Mouse (Mus musculus): ENCODE results near the gene Fbxo34.
"Not testable (repeated sequence)": the region's sequence is repeated elsewhere in the genome, so short reads cannot be mapped to it uniquely, and the experiment has no call there.

Gene Fbxo34

GRCm38 (mm10) chr14:47518619-47519018, 68.4 kb downstream of the Fbxo34 start:
- peak; percentile 57 for DNase-seq (ENCODE audit: low spot score)

GRCm38 (mm10) chr14:47520751-47521449, 70.7 kb downstream of the Fbxo34 start:
- DNase-seq (ENCODE audit: low spot score): no peak

GRCm38 (mm10) chr14:47521609-47522008, 71.4 kb downstream of the Fbxo34 start:
- no peak for DNase-seq (ENCODE audit: low spot score)

GRCm38 (mm10) chr14:47522301-47522700, 72.1 kb downstream of the Fbxo34 start:
- DNase-seq (ENCODE audit: low spot score): no peak

GRCm38 (mm10) chr14:47525374-47525773, 75.2 kb downstream of the Fbxo34 start:
- DNase-seq (ENCODE audit: low spot score): no peak

- DNase-seq (ENCODE audit: low spot score): no peak
Observed at GRCm38 (mm10) chr14:47525861-47526260, 75.6 kb downstream of the Fbxo34 start.

- no peak for DNase-seq (ENCODE audit: low spot score)
Observed at GRCm38 (mm10) chr14:47527833-47528232, 77.6 kb downstream of the Fbxo34 start.

- DNase-seq (ENCODE audit: low spot score): no peak
Observed at GRCm38 (mm10) chr14:47528293-47528692, 78.1 kb downstream of the Fbxo34 start.

- DNase-seq (ENCODE audit: low spot score): peak; percentile 83
Observed at GRCm38 (mm10) chr14:47529019-47529418, 78.8 kb downstream of the Fbxo34 start.

- not testable (repeated sequence) for DNase-seq (ENCODE audit: low spot score)
Observed at GRCm38 (mm10) chr14:47529592-47529991, 79.4 kb downstream of the Fbxo34 start.

GRCm38 (mm10) chr14:47532496-47532895, 82.3 kb downstream of the Fbxo34 start:
- DNase-seq (ENCODE audit: low spot score): no peak

- peak; percentile 53 for DNase-seq (ENCODE audit: low spot score)
Observed at GRCm38 (mm10) chr14:47533365-47534175, 83.3 kb downstream of the Fbxo34 start.

GRCm38 (mm10) chr14:47534176-47534525, 83.9 kb downstream of the Fbxo34 start:
- DNase-seq (ENCODE audit: low spot score): no peak

GRCm38 (mm10) chr14:47535096-47535495, 84.9 kb downstream of the Fbxo34 start:
- no peak for DNase-seq (ENCODE audit: low spot score)

GRCm38 (mm10) chr14:47541325-47541948, 91.2 kb downstream of the Fbxo34 start:
- DNase-seq (ENCODE audit: low spot score): no peak

- DNase-seq (ENCODE audit: low spot score): no peak
Observed at GRCm38 (mm10) chr14:47542283-47542682, 92.1 kb downstream of the Fbxo34 start.

GRCm38 (mm10) chr14:47544286-47544685, 94.1 kb downstream of the Fbxo34 start:
- no peak for DNase-seq (ENCODE audit: low spot score)

GRCm38 (mm10) chr14:47544877-47545276, 94.7 kb downstream of the Fbxo34 start:
- no peak for DNase-seq (ENCODE audit: low spot score)

GRCm38 (mm10) chr14:47551668-47552067, 101.4 kb downstream of the Fbxo34 start:
- DNase-seq (ENCODE audit: low spot score): no peak

GRCm38 (mm10) chr14:47553380-47553779, 103.2 kb downstream of the Fbxo34 start:
- no peak for DNase-seq (ENCODE audit: low spot score)

- DNase-seq (ENCODE audit: low spot score): no peak
Observed at GRCm38 (mm10) chr14:47554236-47554635, 104.0 kb downstream of the Fbxo34 start.

GRCm38 (mm10) chr14:47555225-47555624, 105.0 kb downstream of the Fbxo34 start:
- no peak for DNase-seq (ENCODE audit: low spot score)

- DNase-seq (ENCODE audit: low spot score): no peak
Observed at GRCm38 (mm10) chr14:47560714-47561113, 110.5 kb downstream of the Fbxo34 start.
